In the genomic region with DNA sequence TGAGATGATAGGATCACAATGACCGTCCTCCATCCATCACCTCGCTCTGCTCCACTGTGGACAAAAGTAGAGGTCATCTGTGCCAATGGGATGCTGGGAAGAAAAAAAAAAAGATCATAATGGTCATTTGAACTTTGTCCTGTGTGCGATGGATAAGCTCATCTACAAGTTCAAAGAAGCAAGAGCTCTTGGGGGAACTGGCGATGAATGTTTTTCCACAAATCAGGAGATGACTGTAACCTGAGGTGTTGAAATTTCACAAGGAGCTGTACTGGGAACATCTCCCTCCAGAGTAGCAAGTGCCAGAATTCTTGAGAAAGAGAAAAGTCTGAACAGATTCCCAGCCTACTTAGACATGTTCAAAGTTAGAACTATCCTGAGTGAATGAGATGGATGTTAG, we compare ENCODE assay signal across 24 mouse cellular contexts.
"Had no signal": no experiment of that assay in that cellular context is flagged by ENCODE, and none has a peak within 500 bp of the region (broad histone marks: within the 10 kb centered on the region; RNA-seq: fewer than 3 reads in every experiment).

No protein-coding gene starts in this region.

- H3K9ac ChIP-seq: hindbrain, embryonic 12.5 days; hindbrain, embryonic 14.5 days; intestine, embryonic 15.5 days; limb, embryonic 12.5 days; liver, embryonic 13.5 days had no signal

- H3K27me3 ChIP-seq: hindbrain, embryonic 12.5 days; intestine, embryonic 15.5 days; limb, embryonic 12.5 days; liver, embryonic 13.5 days had no signal

- ATAC-seq: hindbrain, embryonic 16.5 days; inflammation-experienced regulatory T-cells, adult 6 months; intestine, embryonic 15.5 days; intestine, postnatal 0 days had no signal

- H3K4me2 ChIP-seq: heart, embryonic 11.5 days; hindbrain, embryonic 12.5 days; hindbrain, embryonic 14.5 days; intestine, embryonic 15.5 days; limb, embryonic 12.5 days; liver, embryonic 11.5 days; liver, embryonic 13.5 days had no signal

- H3K27ac ChIP-seq: heart, adult 2 months; hindbrain, embryonic 10.5 days; hindbrain, embryonic 12.5 days; hindbrain, embryonic 14.5 days; intestine, embryonic 15.5 days; layer of hippocampus, adult 2 months; left cerebral cortex, adult 2 months; limb, embryonic 12.5 days; liver, embryonic 13.5 days had no signal

- H3K4me1 ChIP-seq: hindbrain, embryonic 10.5 days; hindbrain, embryonic 12.5 days; intestine, embryonic 15.5 days; limb, embryonic 12.5 days; liver, embryonic 13.5 days had no signal

- H3K4me3 ChIP-seq: heart, adult 2 months; hindbrain, embryonic 10.5 days; hindbrain, embryonic 12.5 days; intestine, embryonic 15.5 days; layer of hippocampus, adult 2 months; left cerebral cortex, adult 2 months; limb, embryonic 12.5 days; liver, embryonic 13.5 days had no signal

- H3K9me3 ChIP-seq: hindbrain, embryonic 10.5 days; hindbrain, embryonic 12.5 days; intestine, embryonic 15.5 days; liver, embryonic 13.5 days had no signal

- DNase-seq: gastrocnemius, postnatal 10 days; gastrocnemius, postnatal 25 days; heart, adult 2 months; heart, postnatal 10 days; heart, postnatal 4 days; kidney, adult 18-20 months; kidney, adult 8-10 months; kidney, postnatal 10 days; kidney, postnatal 25 days; kidney, postnatal 4 days; liver; liver, embryonic 13.5 days had no signal

- H3K36me3 ChIP-seq: hindbrain, embryonic 10.5 days; hindbrain, embryonic 12.5 days; intestine, embryonic 15.5 days; limb, embryonic 12.5 days; liver, embryonic 13.5 days had no signal
